Mouse (Mus musculus): ENCODE measurements around the gene Stat3.

- no peak for TF ChIP-seq CTCF (IDR thresholded peaks at IDR 0.05; ENCODE audit: borderline replicate concordance, insufficient read depth, low read depth, low read length)
- no peak for TF ChIP-seq POLR2A (IDR thresholded peaks at IDR 0.05; ENCODE audit: borderline replicate concordance, insufficient read depth, low read length)
These were observed 46.3 kb upstream of the Stat3 start for GRCm38 (mm10) chr11:100985607-100986006.

Measured in cerebellum, adult 2 months (tissue).